Mouse (Mus musculus) right cerebral cortex, postnatal 14 days (tissue): Measurements from ENCODE around the gene Crocc.

Experiments used
- DNase-seq: peaks from one replicate; pipeline ENCODE4 v3.0.0; 2022

The Crocc gene

GRCm38 (mm10) chr4:140983442-140983841 is 76.9 kb downstream of the Crocc start:
- no peak for DNase-seq

DNA sequence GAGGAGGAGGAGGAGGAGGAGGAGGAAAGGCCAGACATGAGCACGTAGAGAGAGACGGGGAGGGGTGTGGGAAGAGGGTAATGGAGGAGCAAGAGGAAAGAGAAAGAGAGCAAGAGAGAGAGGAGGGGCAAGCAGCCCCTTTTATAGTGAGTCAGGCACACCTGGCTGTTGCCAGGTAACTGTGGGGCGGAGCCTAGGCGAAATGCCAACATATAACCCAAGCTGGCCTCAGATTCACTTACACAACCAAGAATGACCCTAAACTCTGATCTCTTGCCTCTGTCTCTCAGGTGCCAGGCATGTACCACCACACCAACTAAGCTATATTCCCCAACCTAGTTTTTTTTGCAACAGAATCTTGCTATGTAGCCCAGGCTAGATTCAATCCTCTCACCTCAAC is 77.5 kb downstream of the Crocc start:
- DNase-seq = no peak

GRCm38 (mm10) chr4:140981605-140982004 is 78.7 kb downstream of the Crocc start:
- DNase-seq = no peak

- no peak for DNase-seq
These were observed 82.3 kb downstream of the Crocc start for GRCm38 (mm10) chr4:140977886-140978692.

- DNase-seq = no peak
These were observed 83.1 kb downstream of the Crocc start for GRCm38 (mm10) chr4:140977278-140977677.

DNA sequence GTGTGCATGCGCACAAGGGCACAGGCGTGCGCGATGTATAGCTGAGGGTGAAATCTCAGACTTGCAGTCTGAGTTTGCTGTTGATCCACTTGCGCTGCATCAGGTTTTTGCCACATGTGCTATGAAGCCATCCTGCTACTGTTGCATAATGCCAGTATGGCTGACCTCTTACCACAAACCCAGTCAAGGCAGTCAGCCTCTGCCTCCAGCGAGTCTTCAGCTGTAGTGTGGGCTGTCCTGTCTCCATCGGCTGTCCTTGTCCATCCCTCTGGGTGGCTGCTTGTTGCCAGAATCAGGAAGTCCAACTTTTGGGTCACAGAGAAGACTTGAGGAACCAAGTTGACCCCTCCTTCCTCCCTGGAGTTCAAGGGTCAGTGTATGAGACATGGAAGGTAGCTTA is 85.0 kb downstream of the Crocc start:
- DNase-seq = no peak

- DNase-seq = no peak
These were observed 85.9 kb downstream of the Crocc start for GRCm38 (mm10) chr4:140974408-140974807.

DNA sequence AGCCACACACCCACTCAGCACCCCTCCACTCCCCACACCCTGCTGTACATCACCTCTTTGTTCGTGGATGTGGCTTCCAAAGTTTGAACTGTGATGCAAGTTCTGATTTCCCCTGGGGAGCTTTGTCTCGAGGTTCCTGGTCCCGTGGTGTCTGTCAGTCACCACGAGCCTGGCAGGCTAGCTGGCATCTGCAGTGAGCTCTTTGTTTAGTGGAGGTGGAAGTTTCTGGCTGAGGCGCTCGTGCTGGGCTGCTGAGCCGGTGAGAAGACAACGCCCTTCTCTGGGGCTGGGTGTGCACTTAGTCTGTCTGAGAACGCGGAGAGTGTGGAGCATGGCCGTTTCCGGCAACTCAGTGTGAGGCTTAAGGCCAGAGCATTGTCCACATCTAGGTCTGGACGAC is 88.7 kb downstream of the Crocc start:
- no peak for DNase-seq

DNA sequence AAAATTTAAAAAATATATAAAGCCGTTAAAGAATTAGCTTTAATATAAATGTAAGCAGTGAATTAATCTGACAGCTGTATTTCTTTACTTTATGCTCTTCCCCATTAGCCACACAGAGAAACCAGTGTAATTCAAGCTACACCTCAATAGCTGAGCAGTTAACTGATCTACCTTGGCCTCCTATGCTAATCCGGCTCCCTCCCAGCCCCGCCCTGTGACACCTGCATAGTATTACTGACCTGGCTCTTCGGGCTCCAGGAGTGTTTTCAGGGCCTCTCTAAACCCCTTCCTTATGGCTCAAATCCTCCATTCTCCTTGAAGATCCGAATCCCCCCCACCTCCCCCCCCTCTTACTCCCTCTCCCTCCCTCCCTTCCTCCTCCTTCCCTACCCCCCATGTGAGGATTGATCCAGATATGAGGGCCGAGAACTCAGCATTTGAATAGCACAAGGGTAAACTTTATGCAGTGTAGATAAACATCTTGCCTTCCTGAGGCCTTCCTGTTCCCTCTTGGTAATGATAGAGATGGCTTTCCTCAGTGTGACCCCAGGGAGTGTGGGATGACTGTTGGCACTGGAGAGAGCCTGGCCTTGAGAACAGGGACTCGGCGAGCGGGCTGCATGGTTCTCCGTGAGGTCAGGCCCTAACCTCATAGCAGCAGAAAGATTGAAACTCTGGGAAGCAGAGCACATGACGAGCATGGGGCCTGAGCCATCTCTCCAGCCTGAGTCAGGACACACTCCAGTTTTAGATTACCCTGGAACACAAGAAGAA is 92.8 kb downstream of the Crocc start:
- DNase-seq = no peak
